Mouse (Mus musculus): ENCODE measurements around the gene Barx1.
A peak's percentile ranks its signal among the peaks of the same experiment; 100 is the strongest.

The Barx1 gene

DNA sequence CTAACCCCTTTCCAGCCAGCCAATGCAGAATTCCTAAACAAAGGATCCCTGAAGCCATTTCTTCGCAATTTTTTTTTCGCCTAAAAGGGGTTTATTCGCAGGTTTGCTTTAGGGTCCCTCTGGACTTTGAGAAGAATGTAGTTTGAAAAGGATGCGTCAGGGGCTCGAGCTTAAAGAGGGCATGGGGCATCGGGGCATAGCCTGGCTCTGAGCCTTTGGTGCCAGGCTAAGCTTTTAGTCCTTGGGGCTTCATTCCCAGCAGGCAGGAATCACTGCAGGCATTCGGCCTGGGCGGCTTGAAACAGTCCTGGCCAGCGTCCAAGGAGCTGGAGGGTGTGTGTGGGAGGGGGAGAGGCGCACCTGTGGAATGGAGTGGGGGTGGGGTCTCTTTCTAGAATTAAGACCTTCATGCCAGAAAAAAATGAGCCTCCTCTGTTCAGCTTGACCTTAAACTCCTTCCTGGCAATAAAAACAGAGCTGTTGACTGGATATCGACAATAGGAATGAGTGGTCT, 2.5 kb upstream of the Barx1 start:
- DNase-seq, result peak in 1 of 2 experiments; percentile 42

DNA sequence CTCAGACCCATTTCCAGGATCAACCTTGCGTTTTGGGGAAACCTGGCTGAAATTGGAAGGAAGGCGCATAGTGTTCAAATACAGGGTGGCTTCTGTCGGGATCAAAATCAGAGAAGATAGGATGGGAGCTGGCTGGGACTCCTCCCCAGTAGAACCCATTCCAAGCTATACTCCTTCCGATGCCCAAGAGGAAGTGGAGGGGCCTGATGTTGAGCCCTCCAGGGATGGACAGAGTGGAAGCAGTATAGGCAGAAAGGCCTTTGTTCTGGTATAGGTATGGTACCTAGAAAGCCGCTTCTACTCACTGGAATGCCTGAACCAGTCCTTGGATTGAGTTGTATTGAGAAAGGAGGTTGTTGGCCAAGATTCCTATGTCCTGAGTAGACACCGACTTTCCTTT, 2.1 kb upstream of the Barx1 start:
- no peak for DNase-seq

DNA sequence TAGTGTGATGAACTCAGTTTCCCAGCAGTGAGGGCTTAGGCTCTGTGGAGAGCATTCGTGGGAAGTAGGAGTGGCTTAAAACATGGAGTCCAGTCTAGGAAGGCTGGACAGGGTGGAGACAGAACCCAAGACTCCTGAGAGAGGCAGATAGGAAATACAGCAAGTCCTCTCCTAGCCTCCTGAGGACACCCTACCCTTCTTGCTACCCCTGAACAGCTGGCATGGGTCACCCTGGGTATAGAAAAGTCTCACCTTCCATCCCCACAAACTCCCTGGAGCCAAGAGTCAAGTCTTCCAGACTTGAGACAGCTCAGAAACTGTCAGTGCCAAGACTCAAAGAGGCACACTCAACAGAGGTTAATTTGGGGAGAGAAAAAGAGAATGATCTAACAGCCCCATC, 1.2 kb upstream of the Barx1 start:
- DNase-seq, result no peak

DNA sequence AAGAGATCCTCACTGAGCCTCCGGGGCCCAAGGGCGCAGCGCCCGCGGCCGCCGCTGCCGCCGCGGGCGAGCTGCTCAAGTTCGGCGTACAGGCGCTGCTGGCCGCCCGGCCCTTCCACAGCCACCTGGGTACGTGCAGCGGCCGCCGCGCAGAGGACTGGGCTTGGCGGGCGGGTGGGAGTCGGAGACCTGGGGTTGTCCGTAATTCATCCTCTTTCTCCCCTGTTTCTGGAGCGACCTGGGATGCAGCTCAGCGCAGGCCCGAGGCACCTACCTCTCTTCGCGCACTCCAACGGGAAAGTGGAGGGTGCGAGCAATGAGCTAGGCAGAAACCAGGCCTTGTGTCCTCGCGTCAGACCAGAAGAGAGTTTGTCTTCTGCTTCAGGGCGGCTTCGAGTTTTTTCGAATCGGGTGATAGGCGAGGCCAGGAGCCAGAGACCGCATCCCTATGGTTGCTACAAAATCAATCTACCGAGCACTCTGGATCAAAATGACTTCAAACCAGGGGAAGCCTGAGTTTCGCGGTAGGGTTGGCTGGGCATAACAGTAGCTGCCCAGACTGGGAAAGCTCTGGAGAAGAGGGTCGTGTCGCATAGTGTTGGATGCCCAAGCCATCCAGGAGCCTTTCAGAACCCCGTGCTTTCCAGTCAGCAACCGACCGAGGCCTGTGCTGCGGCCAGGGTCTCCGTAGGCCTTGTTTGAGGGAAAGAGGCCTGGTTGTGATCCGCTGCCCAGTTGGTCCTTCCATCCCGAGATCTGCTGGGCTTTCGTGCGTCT, 601 bp downstream of the Barx1 start:
- DNase-seq, result no peak

DNA sequence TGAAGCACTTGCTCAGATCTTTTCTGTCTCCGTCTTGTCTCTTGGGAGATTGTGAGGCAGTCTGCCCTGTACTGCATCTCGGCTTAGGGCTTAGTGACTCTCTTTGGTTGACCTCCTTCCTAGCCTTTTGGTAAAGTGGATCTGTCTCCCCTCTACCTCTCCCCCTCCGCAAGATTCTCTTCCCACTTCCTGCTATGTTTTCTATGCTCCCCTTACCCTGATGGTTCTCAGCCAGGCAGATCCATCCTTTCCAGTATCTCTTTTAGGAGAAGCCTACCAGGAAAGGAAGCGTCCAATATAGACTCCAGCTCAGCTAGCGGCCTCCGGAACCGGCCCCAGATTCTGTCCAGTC, 1.2 kb downstream of the Barx1 start:
- DNase-seq, result no peak

DNA sequence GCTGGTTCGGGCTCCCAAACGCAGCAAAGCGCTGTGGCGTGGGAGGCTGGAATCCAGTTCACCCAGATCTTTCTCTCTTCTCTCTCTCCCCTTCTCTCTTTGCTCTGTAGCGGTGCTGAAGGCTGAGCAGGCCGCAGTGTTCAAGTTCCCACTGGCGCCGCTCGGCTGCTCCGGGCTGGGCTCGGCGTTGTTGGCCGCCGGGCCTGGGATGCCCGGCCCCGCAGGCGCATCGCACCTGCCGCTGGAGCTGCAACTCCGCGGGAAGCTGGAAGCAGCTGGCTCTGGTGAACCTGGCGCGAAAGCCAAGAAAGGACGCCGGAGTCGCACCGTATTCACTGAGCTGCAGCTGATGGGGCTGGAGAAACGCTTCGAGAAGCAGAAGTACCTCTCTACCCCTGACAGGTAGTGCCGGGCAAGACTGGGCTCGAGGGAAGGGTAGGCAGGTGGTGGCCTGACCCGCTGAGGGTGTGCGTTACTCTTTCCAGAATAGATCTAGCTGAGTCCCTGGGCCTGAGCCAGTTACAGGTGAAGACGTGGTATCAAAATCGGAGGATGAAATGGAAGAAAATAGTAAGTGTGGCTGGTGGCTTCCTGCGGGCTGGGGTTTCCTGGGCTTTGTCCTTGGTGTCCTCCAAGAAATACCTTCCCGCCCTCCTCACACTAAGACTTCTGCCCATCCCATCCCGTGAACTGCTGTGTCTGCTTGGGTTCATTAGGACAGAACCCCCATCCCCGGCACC, 2.3 kb downstream of the Barx1 start:
- DNase-seq, result no peak

DNA sequence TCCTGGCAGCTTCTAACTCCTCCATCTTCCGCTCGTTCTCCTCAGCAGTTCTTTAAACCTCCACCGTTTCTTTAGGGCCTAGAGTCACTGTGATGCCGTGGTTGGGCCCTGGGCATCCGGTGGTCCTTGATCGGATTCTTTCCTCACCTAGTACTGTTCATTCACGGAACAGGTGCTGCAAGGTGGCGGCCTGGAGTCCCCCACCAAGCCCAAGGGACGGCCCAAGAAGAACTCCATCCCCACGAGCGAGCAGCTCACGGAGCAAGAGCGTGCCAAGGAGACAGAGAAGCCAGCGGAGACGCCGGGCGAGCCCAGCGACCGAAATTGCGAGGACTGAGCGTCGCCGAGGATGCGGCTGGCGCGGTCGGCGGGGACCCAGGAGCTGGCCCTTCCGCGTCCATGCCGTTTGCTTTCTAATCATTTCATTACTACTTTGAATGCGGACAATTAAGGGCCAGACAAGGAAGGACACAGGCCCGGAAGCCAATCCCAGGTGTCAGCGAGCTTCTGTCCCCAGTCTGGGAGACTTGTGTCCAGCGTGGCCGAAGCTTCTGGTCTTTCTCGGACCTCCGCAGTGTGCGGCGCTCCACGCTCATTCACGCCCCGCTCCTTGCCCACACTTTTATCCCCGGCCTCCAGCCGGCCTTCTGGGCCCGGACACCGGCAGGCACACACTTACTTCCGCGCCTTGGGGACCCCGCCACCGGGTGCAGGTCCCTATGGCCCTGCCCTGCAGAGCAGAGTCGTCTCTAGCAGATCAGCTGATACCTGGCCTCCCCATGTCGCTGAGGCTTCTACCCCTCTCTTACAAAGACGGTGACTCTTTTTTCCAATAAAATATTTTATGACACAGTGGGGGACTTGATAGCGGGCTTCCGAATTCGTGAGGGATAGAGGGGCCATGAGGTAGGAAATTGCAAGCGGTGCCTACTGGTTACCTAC, 3.1 kb downstream of the Barx1 start:
- no peak for DNase-seq

DNA sequence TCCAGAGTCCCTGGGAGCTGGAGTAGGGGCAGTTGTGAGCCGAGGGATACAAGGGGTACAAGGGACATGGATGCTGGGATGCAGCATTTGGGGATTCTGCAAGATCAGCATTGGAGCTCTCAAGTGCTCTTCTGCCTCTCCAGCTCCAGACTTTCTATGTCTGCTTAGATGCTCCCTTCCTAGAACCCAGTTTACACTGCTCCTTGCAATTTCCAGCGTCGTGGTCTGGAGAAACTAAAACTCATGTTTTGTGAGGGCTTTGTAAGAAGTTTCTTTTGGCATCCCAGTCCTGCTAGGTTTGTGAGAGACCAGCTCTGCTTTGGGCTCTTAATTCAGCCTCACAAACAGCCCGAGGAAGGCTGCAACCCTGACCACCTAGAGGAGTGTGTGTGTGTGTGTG, 4.7 kb downstream of the Barx1 start:
- no peak for DNase-seq

DNA sequence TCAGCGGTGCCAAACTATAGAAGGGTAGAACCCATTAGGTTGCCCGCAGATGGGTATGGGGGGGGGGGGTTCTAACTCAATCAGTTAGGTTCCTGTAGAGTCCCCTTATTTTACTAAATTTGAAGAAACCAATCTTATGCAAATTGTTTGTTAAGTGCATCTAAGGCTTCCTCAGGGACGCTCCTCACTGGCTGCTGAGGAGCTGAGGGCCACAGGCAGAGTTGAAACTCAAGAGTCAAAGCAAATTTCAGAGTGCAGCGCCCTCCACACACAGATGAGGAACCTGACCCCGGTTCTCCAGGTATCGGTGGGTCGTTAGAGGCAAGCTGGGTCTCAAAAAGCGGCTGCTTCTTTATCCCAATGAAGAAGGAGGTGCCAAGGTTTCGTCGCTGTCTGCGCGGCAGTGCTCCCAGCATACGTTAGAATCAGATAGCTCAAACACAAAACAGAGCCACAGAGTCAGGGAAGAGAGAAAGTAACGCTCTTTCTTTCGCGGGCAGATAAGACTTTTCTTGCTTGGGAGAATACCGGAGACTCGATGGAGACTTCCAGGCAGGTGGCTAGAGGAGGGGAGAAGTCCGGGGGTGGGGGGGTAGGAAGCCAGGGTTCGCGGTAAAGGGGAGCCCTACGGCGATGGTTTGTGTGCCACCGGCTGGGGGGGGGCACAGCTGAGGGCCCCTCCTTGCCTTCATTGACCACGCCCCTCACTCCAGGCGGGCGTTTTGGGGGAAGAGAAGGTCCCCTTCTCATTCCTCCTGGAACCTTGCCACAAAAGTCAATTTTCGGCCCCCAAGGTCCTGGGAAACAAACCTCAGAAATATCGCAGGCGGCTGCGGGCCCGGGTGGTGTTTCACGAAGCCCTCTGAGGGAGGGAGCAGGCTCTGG, 5.5 kb downstream of the Barx1 start:
- no peak for DNase-seq

DNA sequence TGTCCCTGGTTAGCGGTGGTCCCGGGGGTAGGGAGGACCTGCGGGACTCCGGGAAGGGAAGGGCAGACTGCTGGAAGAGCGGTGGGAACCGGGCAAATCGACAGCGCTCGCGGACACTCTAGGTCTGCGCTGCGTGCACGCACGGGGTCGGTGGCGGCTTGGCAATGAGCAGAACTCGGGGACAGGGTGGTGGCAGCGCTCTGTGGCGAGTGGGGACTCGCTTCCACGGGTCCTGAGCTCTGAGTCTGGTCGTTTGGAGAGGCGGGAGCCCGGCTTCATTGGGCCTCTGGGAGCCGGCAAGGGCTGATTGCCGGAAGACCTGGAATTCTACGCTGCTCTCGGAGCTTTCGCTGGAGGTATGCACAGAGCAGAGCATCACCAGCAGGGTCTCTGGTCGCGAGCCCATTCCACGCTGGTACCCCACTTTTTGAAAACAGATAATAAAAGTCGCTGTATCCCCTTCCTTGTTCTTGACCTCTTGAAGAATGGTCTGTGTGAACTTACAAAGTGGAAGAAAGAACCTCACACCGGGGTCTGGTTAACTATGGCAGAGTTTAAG, 6.3 kb downstream of the Barx1 start:
- DNase-seq, result peak in 1 of 2 experiments; percentile 29

GRCm38 (mm10) chr13:48672312-48672840, 9.6 kb downstream of the Barx1 start:
- DNase-seq, result no peak

DNA sequence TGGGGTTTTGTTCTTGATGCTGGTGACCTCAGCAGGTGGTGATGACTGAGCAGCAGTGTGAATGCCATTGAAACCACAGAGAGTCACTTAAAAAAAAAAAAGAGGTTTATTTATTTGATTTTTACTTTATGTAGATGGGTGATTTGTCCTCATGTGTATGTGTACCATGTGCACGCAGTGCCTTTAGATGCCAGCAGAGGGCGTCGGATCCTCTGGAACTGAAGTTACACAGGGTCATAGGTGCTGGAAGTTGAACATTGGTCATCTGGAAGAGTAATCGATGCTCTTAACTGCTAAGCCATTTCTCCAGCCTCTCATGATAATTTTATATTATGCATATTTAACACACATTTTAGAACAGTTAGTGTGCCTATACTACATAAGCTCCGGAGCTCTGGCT, 11.8 kb downstream of the Barx1 start:
- no peak for DNase-seq

DNA sequence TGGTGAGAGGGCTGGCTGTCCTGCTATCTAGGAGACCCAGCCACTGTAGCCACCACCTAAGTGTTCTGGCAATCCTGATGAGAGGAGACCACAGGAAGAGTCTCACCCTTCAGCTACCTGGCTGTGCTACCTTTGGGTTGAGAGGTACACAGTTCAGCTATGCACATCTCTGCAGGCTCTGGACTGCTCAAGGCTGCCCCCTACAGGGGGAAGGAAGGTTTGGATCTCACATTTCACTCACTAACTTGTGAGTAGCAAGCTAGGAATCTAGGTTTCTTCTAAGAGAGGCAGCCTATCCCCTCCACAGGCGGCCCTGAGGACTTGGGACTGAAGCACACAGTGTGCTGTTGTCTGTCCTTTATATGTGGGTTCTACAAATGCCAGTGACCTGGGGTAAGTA, 16.6 kb downstream of the Barx1 start:
- peak in 1 of 2 experiments; percentile 50 for DNase-seq

GRCm38 (mm10) chr13:48686666-48687065, 23.9 kb downstream of the Barx1 start:
- DNase-seq, result no peak

- DNase-seq, result no peak
Measured at GRCm38 (mm10) chr13:48691991-48692390, 29.2 kb downstream of the Barx1 start.

DNA sequence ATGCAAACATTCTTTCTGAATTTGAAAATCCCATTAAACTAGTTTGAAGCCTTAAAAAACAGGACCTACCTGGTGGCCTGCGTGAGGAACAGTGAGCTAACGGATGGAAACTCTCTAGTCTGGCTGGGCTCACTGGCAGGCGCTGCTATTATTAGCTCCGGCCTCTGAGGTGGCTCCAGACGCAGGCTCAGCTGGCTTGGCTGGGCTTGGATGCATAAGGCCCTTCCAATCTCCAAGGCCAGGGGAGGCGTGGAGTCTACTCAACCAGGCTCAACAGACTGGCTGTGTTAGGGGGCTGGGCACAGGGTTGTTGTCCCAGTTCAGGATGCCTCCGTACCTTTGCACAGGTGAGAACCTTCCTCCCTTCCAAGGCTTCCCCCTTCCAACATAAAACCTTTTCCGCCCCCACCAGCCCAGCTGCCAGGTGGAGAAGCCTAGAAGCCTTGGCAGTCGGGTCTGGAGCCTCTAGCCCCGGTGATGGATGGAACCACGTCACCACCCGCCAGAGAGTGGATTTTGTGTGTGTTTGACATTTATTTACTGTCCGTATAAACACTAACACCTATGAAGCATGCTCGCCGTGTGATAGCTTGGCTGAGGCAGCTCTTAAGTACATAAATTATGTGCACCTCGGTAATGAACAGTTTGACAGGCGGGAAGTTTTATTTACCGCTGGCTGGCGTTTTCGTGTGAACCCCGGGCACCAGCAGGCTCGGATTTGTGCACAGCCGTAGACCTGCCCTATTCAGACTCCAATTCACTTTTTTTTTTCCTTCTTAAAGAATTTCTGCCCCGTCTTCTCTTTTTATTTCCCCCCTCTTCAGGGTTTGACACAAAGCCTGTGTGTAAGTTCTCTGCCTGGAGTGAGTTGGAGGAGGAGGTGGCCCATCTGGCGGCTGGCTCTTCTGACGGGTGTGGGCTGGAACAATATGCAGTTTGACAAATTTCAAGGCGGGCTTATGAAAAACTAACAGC, 31.6 kb downstream of the Barx1 start:
- peak; percentile 64 to 76 for DNase-seq

DNA sequence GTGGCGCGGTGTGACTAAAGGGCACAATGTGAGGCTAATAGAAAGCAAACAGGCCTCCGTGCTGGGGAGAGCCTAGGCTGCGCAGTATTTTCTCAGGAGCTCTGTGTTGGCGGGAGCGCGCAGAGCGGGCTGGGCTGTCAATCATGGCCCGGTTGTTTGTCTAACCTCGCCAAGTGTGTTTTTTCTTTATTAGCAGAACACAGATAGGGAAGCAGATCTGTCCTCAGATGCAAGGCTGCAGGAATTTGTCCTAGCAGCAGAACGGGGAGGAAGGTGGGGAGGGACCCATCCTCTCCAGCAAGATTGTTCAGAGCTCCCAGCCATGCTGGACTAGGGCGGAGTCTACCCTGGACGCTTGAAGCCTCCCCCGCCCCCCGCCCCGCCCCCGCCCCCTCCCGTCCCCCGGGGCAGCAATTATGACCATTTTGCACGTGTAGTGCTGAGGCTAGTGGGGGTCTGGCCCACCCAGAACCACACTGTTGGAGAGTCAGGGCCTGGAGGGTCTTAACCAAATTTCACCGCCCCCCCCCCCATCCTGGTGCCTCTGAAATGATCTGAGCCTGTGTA, 43.7 kb downstream of the Barx1 start:
- DNase-seq, result peak in 1 of 2 experiments; percentile 14

DNA sequence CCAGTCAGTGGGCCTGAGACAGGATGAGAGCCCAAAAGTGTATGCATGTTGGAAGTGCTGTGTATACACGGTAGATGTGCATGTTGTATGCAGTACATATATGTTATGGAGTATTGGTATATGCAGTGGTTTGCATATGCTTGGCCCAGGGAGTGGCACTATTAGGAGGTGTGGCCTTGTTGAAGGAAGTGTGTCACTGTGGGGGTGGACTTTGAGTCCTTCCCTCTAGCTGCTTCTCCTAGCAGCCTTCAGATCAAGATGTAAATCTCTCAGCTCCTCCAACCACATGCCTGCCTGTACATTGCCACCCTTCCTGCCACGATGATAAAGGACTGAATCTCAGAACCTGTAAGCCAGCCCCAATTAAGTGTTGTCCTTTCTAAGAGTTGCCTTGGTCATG, 49.9 kb downstream of the Barx1 start:
- DNase-seq, result no peak

DNA sequence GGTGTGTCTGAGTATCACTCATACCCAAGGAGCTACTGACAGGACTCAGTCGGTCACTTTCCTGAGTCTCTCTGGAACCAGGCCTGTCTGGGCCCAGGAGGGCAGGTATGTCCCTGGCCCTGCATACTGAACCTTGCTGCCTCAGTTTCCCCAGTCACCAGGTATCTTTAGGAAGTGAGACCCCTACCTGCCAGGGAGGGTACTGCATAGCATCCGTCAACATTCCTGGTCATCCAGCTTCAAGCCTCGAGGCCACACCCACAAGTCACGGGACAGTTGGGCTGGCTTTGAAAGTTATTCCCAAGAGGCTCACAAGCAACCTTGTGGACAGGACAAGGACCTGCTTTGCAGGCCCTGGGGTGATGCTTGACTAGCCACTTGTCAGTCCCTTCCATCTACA, 53.3 kb downstream of the Barx1 start:
- DNase-seq, result no peak

All from cerebellum, postnatal 14 days (tissue).